In genomic region chr6:116080756-116081155, GRCm38 (mm10) we compare ENCODE assay signal across 25 mouse cellular contexts.
"Had no signal": no experiment of that assay in that cellular context is flagged by ENCODE, and none has a peak within 500 bp of the region (broad histone marks: within the 10 kb centered on the region; RNA-seq: fewer than 3 reads in every experiment).

No protein-coding gene starts in this region.

- ATAC-seq: forebrain, embryonic 16.5 days; hindbrain, embryonic 16.5 days; inflammation-experienced regulatory T-cells, adult 6 months; intestine, embryonic 16.5 days had no signal

- H3K36me3 ChIP-seq: heart, embryonic 13.5 days; heart, embryonic 15.5 days; hindbrain, embryonic 10.5 days; hindbrain, embryonic 12.5 days; limb, embryonic 10.5 days; limb, embryonic 12.5 days had no signal

- H3K4me2 ChIP-seq: heart, embryonic 11.5 days; heart, embryonic 13.5 days; heart, embryonic 15.5 days; hindbrain, embryonic 12.5 days; hindbrain, embryonic 14.5 days; limb, embryonic 12.5 days; liver, embryonic 11.5 days had no signal

- H3K4me3 ChIP-seq: heart, adult 2 months; heart, embryonic 13.5 days; heart, embryonic 15.5 days; hindbrain, embryonic 10.5 days; hindbrain, embryonic 12.5 days; layer of hippocampus, adult 2 months; left cerebral cortex, adult 2 months; limb, embryonic 10.5 days; limb, embryonic 12.5 days had no signal

- H3K9ac ChIP-seq: heart, embryonic 13.5 days; heart, embryonic 15.5 days; hindbrain, embryonic 12.5 days; hindbrain, embryonic 14.5 days; limb, embryonic 12.5 days; liver, embryonic 14.5 days had no signal

- H3K4me1 ChIP-seq: hindbrain, embryonic 10.5 days; limb, embryonic 10.5 days; limb, embryonic 12.5 days had no signal

- H3K27me3 ChIP-seq: heart, embryonic 13.5 days; heart, embryonic 15.5 days; hindbrain, embryonic 12.5 days; limb, embryonic 12.5 days had no signal

- H3K9me3 ChIP-seq: heart, embryonic 13.5 days; heart, embryonic 15.5 days; hindbrain, embryonic 10.5 days; hindbrain, embryonic 12.5 days; limb, embryonic 10.5 days; limb, embryonic 12.5 days had no signal

- H3K27ac ChIP-seq: heart, adult 2 months; heart, embryonic 13.5 days; heart, embryonic 15.5 days; hindbrain, embryonic 10.5 days; hindbrain, embryonic 12.5 days; hindbrain, embryonic 14.5 days; layer of hippocampus, adult 2 months; left cerebral cortex, adult 2 months; limb, embryonic 10.5 days; limb, embryonic 12.5 days; liver, embryonic 14.5 days had no signal

- DNase-seq: gastrocnemius, postnatal 10 days; heart, adult 2 months; heart, postnatal 14 days; heart, postnatal 4 days; kidney, adult 18-20 months; kidney, adult 8-10 months; kidney, postnatal 10 days; kidney, postnatal 25 days; kidney, postnatal 4 days had no signal
